Mouse (Mus musculus) stomach, postnatal 0 days (tissue): ENCODE data around the gene Ccdc9.

Experiments used
- CTCF ChIP-seq: IDR thresholded peaks from 2 replicates; pipeline ENCODE4 v1.5.1; 2016; ENCODE audit warnings: antibody characterized with exemption, low read depth, mild to moderate bottlenecking, moderate library complexity
- EP300 ChIP-seq: optimal IDR thresholded peaks from 2 replicates; pipeline ENCODE3; 2016; ENCODE audit warnings: antibody characterized with exemption

- TF ChIP-seq CTCF (no peak), EP300 (no peak)
These were observed 33.9 kb upstream of the Ccdc9 start for GRCm38 (mm10) chr7:16320479-16320878.
